In genomic region chr14:18177531-18177930, GRCm38 (mm10) we compare ENCODE assay signal across 4 mouse cellular contexts.
DNase-seq lines count a peak whose midpoint lies in the region; ATAC-seq and TF ChIP-seq lines count a peak whose summit lies in the region.
"Not testable (repeated sequence)": the region's sequence is repeated elsewhere in the genome, so short reads cannot be mapped to it uniquely, and the experiment has no call there.

No protein-coding gene starts in this region.

- peak; percentile 61 for DNase-seq in kidney, adult 2 months
- DNase-seq in kidney, adult 9 months, result peak; percentile 66

- H3K27me3 ChIP-seq in kidney, adult 2 months (replicated peaks; ENCODE audit: control insufficient read depth, insufficient read depth, low read length); kidney, embryonic 15.5 days; kidney, embryonic 16.5 days (ENCODE audit: insufficient read depth, low read length): not testable (repeated sequence)

- H3K36me3 ChIP-seq in kidney, adult 2 months (ENCODE audit: control insufficient read depth, insufficient read depth, low read length); kidney, embryonic 15.5 days; kidney, embryonic 16.5 days (ENCODE audit: insufficient read depth, low read length): not testable (repeated sequence)

- not testable (repeated sequence) for H3K9me3 ChIP-seq in kidney, embryonic 15.5 days (replicated peaks); kidney, embryonic 16.5 days (ENCODE audit: low read length)

- not testable (repeated sequence) for H3K4me1 ChIP-seq in kidney, adult 2 months (ENCODE audit: control insufficient read depth, insufficient read depth, low read length); kidney, embryonic 15.5 days; kidney, embryonic 16.5 days (ENCODE audit: insufficient read depth, low read length)

- 43% methylated on average over 2 of the region's 2 CpGs for whole genome bisulfite sequencing in kidney, adult 2 months
- 69% methylated on average over 2 of the region's 2 CpGs for WGBS in kidney, embryonic 15.5 days
- 70% methylated on average over 2 of the region's 2 CpGs for WGBS in kidney, embryonic 16.5 days

- not testable (repeated sequence) for H3K4me2 ChIP-seq in kidney, embryonic 15.5 days; kidney, embryonic 16.5 days (replicated peaks; ENCODE audit: low read depth, low read length)

- TF ChIP-seq CTCF in kidney, adult 2 months (conservative IDR thresholded peaks at IDR 0.05; ENCODE audit: insufficient read depth, insufficient read length, low read depth, low read length), result not testable (repeated sequence)

- not testable (repeated sequence) for H3K4me3 ChIP-seq in kidney, adult 2 months (ENCODE audit: insufficient read depth, low read depth, low read length); kidney, embryonic 15.5 days (replicated peaks); kidney, embryonic 16.5 days (ENCODE audit: low read length)

- not testable (repeated sequence) for ATAC-seq in kidney, embryonic 15.5 days (replicated peaks; ENCODE audit: low FRiP score)
- 0 out of 2 replicates have a peak, but pooled peaks have one; percentile 31 for ATAC-seq in kidney, embryonic 16.5 days (ENCODE audit: low FRiP score, low TSS enrichment)

- H3K27ac ChIP-seq in kidney, adult 2 months (ENCODE audit: insufficient read depth, low read depth, low read length); kidney, embryonic 16.5 days (ENCODE audit: low read length): not testable (repeated sequence)
- peak overlapping the region; percentile 32; the same call in 1 of the 2 replicates for H3K27ac ChIP-seq in kidney, embryonic 15.5 days

- H3K9ac ChIP-seq in kidney, embryonic 15.5 days; kidney, embryonic 16.5 days (replicated peaks; ENCODE audit: low read length): not testable (repeated sequence)

- TF ChIP-seq POLR2A in kidney, adult 2 months (IDR thresholded peaks at IDR 0.05; ENCODE audit: low read depth, low read length), result not testable (repeated sequence)
